Mouse (Mus musculus) monocyte, adult 2 months (primary cell): Measurements from ENCODE around the gene Fmnl1.

Source experiments
- DNase-seq, 2 experiments: peaks; one replicate each; pipeline ENCODE4 v3.0.0; 2022; ENCODE audit warnings: low spot score in 2 of 2, low read depth in 1 of 2

The Fmnl1 gene

DNA sequence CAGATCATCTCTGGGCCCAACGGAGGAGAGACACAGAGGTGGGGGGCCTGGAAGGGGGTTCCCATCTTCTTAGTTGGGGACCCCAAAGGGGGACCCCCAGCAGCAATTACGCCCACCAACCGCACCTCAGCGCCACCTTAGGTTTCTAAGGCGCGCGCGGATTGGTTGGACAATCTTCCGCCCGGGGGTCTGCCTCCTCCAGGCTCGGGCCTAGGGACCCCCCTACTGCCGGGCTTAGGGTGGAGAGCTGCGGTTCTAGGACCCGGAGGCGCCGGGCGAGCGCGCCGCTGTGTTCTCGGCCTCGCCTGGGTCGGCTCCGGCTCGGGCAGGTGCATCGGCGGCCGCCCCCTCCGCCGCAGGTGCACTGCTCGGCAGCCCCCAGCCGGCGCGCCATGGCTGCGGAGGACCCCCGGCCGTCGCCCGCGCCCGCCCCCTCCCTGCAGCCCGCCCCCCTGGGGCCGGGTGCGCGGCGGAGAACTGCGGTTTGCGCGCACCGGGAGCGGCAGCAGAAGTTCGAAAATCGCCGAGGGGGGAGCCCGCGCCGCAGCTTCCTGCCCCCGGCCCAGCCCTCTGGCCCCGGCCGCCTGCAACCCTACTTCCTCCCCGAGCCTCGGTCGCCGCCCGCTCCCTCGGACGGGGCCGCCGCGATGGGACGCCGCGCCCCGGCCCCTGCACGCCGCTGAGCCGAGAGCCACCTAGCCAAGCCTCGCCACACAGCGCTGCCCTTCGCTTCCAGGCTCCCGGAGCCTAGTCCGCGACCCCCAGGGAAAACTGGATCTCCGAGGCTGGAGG, at the start of gene Fmnl1:
Gene Fmnl1, plus strand, starts transcription at position 614 of the 792 bp plus-strand sequence.
- peak in 1 of 2 experiments; percentile 65 for DNase-seq

DNA sequence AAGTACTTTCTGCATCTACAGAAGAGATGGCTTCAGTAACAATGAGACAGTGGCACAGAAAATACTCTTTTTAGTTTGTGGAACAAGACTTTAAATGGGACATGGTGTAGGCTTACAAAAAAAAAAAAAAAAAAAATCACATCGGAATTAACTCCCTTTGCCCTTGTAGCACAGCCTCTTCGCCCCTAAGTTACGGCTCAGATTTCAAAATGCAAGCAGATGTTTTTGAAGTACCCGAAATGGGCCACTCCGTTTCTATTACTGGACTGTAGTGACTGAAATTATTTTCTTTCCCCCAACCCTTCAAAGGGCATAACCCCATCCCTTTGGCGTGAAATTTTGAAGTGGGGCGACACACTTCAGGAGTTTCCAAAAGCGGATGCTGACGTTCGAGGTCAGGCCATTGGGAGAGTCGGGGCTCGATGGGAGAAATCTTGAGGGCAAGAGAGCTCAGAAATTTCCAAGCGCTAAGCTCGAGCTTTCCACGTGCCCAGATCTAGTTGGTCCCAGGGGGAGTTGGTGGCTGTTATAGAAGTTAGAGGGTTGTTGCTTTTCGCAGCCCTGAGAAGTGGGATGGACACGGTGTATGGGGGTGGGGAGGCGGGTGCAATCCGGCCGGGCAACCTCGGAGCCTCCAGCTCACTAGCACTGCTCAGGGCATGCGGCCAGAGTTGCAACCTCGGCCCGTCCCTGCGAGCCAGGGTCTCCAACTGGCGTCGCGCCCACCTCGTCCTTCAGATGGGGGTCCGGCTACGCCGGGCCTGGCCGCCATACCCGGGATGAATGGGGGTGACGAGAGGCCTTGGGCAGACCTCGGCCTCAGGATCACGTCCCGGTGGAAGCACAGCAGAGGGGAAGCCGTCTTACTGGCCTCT, 39.0 kb upstream of the Fmnl1 start, which contains the start of gene Hexim2:
Gene Hexim2, plus strand, starts transcription at position 729 of the 875 bp plus-strand sequence.
- peak in 1 of 2 experiments; percentile 18 for DNase-seq

DNA sequence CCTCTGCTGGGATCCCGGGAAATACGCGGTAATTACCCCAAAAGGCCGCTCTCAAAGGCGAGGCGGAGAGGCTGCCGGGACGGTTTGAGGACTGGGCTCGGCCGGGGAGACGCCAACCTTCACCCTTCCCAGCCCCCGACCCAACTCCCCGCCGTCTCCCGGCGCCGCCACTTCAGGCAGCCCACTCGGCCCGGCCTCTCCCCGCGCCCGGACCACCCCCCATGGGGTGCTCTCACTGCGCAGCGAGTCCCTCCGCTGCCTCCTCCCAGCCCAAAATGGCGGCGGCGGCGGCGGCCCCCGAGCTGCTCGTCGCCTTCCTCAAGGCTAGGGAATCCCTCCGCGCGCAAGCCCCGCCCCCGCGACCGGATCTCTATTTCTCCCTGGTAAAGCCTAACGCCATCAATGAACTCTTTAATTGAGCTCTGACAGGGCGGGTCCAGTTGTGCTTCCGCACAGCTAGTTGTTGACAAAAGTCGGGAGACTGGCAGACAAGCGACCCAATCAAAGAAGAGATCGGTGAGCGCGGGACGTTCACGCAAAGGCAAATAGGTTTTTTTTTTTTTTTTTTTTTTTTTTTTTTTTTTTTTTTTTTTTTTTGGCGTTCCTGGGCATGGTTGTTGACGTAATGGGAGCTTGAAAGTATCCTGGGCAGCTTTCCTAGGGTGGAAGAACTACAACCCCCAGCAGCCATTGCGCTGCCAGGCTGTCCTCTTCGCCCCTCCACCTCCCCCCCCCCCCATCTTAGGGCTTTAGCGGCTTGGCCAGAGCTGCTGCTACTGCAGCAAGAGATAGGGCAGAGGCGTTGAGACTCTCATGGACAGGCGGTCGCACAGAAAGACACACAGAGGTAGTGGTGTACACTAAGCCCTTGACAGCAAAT, 38.1 kb upstream of the Fmnl1 start:
- DNase-seq: peak; percentile 99

DNA sequence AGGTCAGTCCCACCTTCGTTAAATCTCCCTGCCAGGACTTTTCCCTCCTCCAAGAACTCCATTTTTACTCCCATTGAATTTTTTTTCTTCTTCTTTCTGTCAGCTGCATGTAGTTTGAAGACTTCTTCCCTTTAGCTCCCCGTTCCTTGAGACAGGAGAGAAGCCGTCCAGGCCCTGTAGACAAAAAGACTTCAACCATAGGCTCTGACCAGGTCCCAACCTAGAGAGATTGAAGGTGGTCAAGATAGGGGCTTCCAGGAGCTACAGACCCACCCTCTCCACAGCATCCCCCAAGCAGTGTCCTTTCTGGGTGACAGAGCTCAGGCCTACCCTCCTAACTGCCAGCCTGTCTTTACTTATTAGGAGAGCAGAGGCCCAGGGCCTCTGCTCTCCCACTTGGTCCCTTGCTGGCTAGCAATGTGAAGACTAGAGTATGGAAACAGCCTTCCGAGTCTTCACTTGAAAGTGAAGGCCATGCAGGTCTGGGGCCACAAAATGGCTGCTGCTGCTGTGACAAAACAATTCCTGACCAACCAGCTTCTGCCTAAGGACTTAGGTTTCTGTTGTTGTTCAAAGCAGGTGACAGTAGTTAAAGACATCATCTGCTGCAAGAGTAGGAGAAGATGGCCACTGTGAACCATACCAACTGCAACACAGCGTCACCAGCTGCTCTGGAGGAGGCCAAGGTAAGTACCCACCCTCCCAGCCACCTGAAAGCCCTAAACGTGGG, 37.3 kb upstream of the Fmnl1 start:
- DNase-seq: no peak

DNA sequence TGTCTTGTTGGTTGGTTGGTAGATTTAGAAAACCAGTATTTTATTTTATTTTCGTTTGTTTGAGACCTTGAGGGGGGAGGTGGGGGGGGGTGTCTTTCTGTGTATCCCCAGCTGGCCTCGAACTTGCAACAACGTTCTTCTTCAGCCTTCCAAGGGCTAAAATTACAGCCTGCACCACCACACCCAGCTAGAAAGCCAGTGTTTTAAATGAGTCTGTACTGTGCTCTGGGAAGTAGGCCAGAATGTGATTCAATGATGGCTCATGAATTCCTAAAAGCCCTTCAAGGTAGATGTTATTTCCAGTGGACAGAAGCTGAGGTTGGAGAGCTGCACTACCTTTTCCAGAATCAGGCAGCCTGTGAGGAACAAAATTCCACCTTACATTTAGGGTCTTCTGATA, 36.7 kb upstream of the Fmnl1 start:
- no peak for DNase-seq

DNA sequence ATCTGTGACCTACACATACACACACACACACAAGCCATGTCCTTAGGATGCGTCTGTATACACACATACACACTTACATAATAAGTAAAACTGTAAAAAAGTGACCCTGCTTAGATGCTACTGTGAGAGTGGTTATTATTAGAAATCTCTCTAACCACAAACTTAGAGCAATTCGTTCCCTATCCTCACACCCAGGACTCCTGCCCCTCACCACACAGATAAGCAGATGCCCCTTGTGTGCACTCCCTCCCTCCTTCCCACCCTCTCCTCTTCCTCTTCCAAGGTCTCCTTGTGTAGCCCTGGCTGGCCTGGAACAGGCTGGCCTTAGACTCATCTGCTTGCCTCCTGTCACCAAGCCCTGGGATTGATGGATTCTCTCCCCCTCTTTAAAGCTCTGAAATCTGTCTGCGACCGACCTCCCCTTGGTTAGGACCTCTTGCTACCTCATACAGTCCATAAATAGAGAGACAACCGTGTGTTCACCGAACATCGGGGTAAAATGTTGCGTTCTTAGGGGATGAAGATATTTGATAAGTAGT, 34.8 kb upstream of the Fmnl1 start:
- DNase-seq: no peak

DNA sequence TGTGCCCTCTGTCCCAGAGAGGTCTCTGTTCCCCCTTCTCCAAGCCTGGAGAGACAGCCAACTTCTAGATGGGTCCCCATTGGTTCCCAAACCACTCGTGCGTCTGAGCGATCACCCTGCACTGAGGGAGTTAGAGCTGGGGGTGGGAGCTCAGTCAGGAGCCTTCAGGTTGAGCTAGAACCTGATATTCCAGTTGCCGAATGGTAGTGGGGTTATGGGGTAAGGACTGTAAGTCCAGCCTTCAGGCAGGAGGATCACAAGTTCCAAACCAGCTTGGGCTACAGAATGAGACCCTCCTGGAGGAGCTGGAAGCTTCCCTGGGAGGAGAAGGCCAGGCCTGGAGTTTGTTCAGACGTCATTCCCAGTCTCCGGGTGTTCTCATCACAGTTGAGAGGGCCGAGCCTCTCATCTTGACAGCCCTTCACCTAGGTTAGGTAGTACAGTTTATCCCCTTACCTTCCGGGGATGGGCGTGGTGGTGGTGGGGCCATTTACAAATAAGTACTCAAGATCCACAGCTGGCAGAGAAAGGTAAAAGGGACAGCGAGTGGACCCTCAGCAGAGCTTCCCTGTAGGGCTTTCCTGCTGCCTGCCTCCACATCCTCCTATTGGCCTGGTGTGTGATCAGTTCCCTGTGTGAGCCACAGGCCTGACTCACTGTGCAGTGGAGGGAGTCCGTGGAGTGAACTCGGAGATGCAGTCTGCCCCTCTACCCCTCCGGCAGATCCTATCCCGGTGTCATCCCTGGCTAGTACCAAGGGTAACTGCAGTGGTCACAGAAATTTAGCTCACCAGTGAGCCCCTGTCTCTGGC, 30.8 kb upstream of the Fmnl1 start:
- DNase-seq: no peak

DNA sequence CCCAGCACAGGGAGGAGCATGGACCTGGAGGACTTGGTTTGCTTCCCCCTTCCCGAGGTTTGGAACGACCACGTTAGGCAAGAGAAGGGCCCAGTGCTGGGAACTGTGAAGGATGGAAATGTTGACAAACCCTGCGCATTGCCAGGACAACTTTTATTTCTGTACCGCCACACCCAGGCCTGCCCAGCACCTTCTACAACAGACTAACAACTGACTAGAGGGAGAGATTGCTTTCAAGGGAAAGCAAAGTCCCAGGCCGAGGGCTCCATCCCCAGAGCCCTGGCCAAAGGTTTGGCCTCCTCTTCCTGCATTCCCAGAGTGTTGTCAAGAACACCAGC, 30.2 kb upstream of the Fmnl1 start:
- no peak for DNase-seq

DNA sequence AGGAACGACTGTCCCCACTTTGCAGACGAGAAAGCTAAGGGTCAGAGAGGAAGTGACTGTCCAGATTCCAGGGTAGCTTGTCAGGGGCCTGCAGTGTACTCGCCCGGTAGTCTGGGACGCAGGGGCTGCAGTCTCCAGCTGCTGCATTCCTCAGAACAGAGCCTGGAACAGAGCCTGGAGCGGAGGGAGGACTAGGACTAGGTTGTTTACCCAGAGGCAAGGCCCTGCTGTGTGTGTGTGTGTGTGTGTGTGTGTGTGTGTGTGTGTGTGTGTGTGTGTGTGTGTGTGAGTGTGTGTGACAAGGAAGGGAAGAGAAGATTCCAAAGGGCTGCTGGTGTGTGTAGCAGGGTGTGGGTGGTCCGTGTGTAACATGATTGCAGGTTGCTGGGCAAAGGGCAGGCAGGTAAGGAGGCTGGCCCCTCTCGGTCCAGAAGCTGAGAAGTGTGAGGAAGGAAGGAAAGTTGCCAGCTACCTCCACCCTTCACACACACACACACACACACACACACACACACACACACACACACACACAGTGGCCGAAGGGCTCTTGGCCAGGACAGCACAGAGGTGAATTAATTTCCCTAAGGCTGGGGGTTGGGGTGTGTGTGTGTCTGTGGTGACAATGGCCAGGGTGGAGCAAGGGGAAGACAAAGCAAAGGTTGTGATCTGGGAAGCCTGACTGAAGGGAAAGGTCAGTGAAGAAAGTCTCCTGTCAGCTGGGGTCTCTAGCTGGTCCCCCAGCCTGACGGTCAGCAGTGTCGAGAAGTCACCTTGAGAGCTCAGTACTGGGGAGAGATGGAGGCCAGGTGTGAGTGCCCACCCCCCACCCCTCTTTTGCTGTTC, 29.6 kb upstream of the Fmnl1 start:
- no peak for DNase-seq

DNA sequence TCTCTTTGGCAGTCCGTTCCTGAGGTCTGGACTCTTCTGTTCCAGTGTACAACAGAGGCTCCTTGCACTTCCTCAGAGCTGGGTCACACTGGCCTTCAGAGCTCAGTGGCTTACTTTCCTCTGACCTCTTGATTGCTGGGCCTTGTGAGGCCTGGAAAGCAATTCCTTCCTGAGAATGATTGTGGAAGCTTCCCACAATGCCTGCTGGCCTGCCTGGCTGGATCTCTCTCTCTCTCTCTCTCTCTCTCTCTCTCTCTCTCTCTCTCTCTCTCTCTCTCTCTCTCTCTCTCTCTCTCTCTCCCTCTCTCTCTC, 29.0 kb upstream of the Fmnl1 start:
- DNase-seq: no peak

DNA sequence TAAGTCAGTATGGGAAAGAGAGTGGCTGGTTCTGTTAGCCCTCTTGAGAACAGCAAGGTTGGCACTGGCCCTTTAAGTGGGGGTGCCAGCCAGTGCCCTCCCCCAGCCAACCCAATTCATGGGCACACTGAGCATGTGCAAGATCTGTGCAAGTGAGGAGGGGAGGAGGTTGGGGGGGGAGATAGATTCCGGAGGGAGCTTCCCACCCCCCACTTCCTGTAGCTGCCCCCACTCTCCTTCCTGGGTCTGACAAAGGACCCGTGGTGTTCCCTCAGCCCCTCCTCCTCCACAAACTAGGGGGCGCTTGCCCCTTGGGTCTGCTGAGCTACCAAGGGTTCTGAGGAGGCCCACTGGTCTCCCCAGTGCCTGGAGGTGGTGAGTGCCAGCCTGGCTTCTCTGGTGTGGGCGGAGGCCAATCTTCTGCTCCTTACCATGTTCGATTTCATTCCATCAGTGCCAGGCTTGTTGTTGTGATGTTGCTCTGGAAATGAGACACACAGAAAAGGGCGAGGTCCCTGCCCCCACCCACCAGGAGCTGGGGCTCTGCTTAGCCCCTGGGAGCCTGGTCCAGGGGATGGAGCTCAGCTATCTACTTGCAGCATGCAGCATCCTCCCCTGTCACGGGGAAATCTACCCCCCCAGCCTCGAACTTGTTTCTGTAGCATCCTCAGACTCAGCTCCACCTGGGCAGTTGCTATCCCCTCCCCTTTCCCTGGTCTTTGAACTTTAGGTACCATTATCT, 28.3 kb upstream of the Fmnl1 start:
- no peak for DNase-seq

DNA sequence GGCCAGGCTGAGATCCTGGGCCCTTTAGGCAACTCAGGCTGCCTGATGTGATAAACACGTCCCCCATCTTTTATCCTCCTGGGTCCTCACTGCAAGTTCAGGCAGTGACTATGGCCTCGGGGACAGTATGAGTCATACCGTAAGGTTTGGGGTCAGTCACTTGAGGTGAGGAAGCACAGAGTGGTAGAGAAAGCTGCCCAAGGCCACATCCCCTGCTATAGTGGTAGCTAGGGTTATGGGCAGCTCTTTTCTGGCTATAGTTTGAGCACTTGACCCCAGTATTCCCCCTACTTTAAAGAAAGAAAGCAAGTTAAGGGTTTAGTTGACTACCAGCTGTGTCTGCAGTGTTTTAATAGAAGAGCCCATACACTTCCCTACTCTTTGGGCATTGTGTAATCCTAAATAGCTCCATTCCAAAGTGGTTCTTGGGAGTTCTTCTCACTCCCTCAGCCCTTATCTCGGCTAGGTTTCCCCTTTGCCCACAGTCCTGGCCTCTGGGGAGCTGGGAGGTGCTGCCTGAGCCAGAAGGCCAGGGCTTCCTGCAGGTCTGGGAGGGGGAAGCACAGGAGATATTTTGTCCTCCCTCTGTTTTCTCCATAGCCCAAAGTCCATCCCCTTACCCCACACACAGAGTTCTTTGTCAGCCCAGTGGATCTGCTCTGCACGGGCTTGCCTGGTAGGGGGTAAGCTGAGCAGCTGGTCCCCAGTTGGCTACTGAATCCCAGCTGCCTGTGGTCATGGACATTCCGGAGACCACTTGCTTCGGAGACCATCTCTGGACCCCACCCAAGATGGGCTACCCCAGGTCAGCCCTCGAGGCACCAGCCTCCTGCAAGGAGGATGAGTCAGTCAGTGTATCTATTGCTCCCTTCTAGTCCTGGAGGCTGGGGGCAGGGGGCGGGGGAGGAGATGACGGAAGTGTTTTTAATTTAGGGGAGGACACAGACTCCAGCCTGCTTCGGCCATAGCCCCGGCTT, 26.3 kb upstream of the Fmnl1 start:
- no peak for DNase-seq

DNA sequence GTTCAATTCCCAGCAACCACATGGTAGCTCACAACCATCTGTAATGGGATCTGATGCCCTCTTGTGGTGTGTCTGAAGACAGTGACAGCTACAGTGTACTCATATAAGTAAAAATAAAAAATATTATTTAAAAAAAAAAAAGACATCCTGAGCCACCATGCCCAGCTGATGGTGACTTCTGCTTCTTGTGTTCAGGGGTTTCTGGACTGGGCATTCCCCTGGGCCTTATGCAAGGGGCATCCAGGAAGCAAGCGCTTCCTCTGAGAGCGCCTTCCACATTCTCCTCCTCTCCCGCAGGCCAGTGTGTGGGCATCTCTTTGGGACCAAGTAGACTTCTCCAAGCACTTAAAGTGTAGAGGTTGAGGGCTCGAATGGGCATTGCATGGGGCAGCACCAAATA, 24.5 kb upstream of the Fmnl1 start:
- DNase-seq: no peak

DNA sequence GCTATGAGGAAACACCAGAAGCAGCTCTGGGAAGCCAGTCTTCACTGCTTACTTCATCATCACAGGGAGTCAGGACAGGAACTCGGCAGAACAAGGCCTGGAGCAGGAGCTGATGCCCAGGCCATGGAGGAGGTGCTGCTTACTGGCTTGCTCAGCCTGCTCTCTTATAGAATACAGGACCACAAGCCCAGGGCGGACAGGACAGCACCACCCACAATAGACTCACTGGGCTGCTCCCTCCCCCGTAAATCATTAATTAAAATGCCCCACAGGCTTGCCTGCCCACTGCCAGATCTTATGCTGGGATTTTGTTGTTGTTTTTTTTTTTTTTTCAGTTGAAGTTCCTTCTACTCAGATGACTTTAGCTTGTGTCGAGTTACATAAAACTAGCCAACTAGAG, 23.1 kb upstream of the Fmnl1 start:
- DNase-seq: no peak

DNA sequence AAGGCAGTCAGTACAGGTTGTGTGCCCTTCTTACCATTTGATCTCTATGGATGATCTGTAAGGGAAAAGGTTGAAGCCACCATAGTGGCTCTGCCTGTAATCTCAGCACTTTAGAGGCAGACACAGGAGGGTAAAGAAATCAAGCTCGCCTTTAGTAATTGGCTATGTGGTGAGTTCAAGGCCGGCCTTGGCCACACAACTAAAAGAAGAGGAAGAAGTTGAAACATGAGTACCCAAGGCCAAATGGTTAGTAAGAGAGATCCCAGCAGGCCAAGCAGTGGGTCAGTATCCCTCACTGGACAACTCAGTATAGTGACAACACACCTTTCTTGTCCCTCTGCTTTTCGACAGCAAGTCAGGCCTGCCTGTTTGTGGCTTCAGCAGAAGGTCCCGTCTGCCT, 21.1 kb upstream of the Fmnl1 start:
- no peak for DNase-seq

DNA sequence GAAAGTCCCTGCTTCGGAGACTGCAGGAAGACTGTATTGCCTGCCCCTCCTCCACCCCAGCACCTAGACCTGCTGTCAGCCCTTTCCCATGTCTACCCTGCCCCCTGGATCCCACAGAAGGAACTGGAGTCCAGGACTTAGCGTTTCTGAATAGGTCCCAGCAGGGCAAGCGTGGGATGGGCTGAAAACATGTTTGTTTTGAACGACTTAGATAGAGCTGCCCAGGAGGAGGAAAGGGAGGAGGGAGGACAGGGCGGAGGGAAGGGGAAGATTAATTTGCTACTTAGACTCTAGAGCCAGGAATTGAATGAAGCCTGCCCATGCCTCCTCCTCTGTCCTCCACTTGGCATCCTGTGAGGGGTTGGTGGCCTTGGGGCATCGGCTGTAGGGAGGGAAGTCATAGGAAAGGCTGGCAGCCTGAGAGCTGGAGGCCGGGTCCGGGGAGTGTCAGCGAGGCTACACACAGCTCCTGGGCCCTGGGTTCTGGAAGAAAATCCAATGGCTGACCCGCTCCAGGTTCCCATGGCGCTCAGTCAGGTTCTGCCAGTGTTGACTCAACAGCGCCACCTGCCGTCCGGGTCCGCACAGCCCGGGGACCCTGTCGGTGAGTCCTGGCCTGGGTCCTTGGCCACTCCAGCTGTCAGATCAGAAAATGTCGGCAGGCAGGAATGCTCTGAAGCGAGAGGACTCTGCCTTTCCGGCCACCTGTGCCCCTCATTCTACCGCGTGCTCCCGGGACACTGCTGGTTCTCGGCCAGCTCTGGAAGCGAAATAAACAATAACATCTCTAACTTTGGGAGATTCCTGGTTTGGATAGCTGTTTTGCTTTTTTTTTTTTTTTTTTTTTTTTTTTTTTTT, 12.1 kb upstream of the Fmnl1 start:
- peak; percentile 80 to 92 for DNase-seq
